Mouse (Mus musculus): ENCODE measurements around the gene Inpp5a.

GRCm38 (mm10) chr7:139489721-139490211, 100.9 kb downstream of the Inpp5a start:
- TF ChIP-seq CTCF (conservative IDR thresholded peaks at IDR 0.05; ENCODE audit: insufficient read depth, insufficient read length, low read depth, low read length) = no peak
- no peak for TF ChIP-seq POLR2A (IDR thresholded peaks at IDR 0.05; ENCODE audit: low read depth, low read length)
